Mouse (Mus musculus): Measurements from ENCODE around the gene Ankrd23.

The Ankrd23 gene

GRCm38 (mm10) chr1:36523332-36524013 is 13.2 kb downstream of the Ankrd23 start:
- in situ Hi-C loops (cut with MboI; ENCODE audit: low sequenced_read_pairs) = no loop called here

- in situ Hi-C loops (cut with MboI; ENCODE audit: low sequenced_read_pairs) = no loop called here
Measured at GRCm38 (mm10) chr1:36522210-36522609, 14.5 kb downstream of the Ankrd23 start.

- in situ Hi-C loops (cut with MboI; ENCODE audit: low sequenced_read_pairs) = no loop called here
Measured at GRCm38 (mm10) chr1:36519626-36520025, 17.1 kb downstream of the Ankrd23 start.

GRCm38 (mm10) chr1:36518259-36518658 is 18.4 kb downstream of the Ankrd23 start:
- in situ Hi-C loops (cut with MboI; ENCODE audit: low sequenced_read_pairs) = no loop called here

- in situ Hi-C loops (cut with MboI; ENCODE audit: low sequenced_read_pairs) = no loop called here
Measured at GRCm38 (mm10) chr1:36513718-36514117, 23.0 kb downstream of the Ankrd23 start.

- in situ Hi-C loops (cut with MboI; ENCODE audit: low sequenced_read_pairs) = no loop called here
Measured at GRCm38 (mm10) chr1:36513310-36513709, 23.4 kb downstream of the Ankrd23 start.

- in situ Hi-C loops (cut with MboI; ENCODE audit: low sequenced_read_pairs) = no loop called here
Measured at GRCm38 (mm10) chr1:36512966-36513280, 23.8 kb downstream of the Ankrd23 start.

GRCm38 (mm10) chr1:36512089-36512965 is 24.4 kb downstream of the Ankrd23 start:
- in situ Hi-C loops (cut with MboI; ENCODE audit: low sequenced_read_pairs) = no loop called here

GRCm38 (mm10) chr1:36511289-36512021 is 25.2 kb downstream of the Ankrd23 start, which contains the start of gene Cnnm3:
Cnnm3 (plus strand) TSS chr1:36511867.
- in situ Hi-C loops (cut with MboI; ENCODE audit: low sequenced_read_pairs) = no loop called here

- in situ Hi-C loops (cut with MboI; ENCODE audit: low sequenced_read_pairs) = no loop called here
Measured at GRCm38 (mm10) chr1:36508238-36508637, 28.4 kb downstream of the Ankrd23 start.

GRCm38 (mm10) chr1:36501261-36501660 is 35.4 kb downstream of the Ankrd23 start:
- in situ Hi-C loops (cut with MboI; ENCODE audit: low sequenced_read_pairs) = no loop called here

GRCm38 (mm10) chr1:36497312-36497711 is 39.4 kb downstream of the Ankrd23 start:
- in situ Hi-C loops (cut with MboI; ENCODE audit: low sequenced_read_pairs) = no loop called here

- in situ Hi-C loops (cut with MboI; ENCODE audit: low sequenced_read_pairs) = no loop called here
Measured at GRCm38 (mm10) chr1:36496719-36497118, 40.0 kb downstream of the Ankrd23 start.

- in situ Hi-C loops (cut with MboI; ENCODE audit: low sequenced_read_pairs) = no loop called here
Measured at GRCm38 (mm10) chr1:36493299-36493698, 43.4 kb downstream of the Ankrd23 start.

GRCm38 (mm10) chr1:36492416-36493139 is 44.1 kb downstream of the Ankrd23 start:
- in situ Hi-C loops (cut with MboI; ENCODE audit: low sequenced_read_pairs) = no loop called here

GRCm38 (mm10) chr1:36489661-36490060 is 47.0 kb downstream of the Ankrd23 start:
- in situ Hi-C loops (cut with MboI; ENCODE audit: low sequenced_read_pairs) = no loop called here

- in situ Hi-C loops (cut with MboI; ENCODE audit: low sequenced_read_pairs) = no loop called here
Measured at GRCm38 (mm10) chr1:36487111-36487510, 49.6 kb downstream of the Ankrd23 start.

GRCm38 (mm10) chr1:36485080-36485479 is 51.6 kb downstream of the Ankrd23 start:
- in situ Hi-C loops (cut with MboI; ENCODE audit: low sequenced_read_pairs) = no loop called here

- in situ Hi-C loops (cut with MboI; ENCODE audit: low sequenced_read_pairs) = no loop called here
Measured at GRCm38 (mm10) chr1:36483825-36484224, 52.9 kb downstream of the Ankrd23 start.
